Mouse (Mus musculus): ENCODE data around the gene Ufc1.

- TF ChIP-seq CTCF (IDR thresholded peaks at IDR 0.05; ENCODE audit: extremely low read depth, insufficient read depth, insufficient read length, insufficient replicate concordance), result no peak
- no peak for TF ChIP-seq POLR2A (IDR thresholded peaks at IDR 0.05; ENCODE audit: low read depth, low read length)
These were observed 3.4 kb upstream of the Ufc1 start for GRCm38 (mm10) chr1:171298226-171298625.

Data from spleen, adult 2 months (tissue).